Mouse (Mus musculus): ENCODE results near the gene Eipr1.

DNA sequence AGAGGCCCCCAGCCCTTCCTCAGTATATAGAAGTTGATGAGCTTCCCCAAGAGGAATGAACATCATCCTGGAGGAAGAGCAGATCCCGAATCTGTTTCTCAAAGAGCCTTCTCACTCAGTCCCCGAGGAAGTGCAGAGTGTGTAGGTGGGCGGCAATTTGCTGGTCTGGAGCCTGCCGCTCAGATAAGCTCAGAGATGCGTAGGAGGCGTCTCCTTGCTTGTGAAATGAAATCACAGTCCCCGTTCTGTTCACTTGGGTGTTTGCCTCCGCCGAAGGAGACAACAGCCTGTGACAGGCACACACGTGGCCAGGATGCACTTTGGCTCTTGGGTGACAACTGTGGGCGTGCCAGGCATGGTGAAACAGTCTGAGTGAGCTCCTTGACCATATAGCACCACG is 120.7 kb downstream of the Eipr1 start:
- no peak for TF ChIP-seq POLR2A (IDR thresholded peaks at IDR 0.05; ENCODE audit: low read depth, low read length)
- no peak for TF ChIP-seq CTCF (conservative IDR thresholded peaks at IDR 0.05; ENCODE audit: insufficient read depth, insufficient read length, low read depth, low read length)
